Mouse (Mus musculus): ENCODE data around the gene Ehbp1l1. TPM values are rescaled to one million over a fixed set of nuclear protein-coding genes. Genes with fewer than 3 reads are reported as not detected.

Gene Ehbp1l1
- 6.8 and 7.4 TPM in 2 replicates for polyA plus RNA-seq (2014; fragmentation: Nextera tagmentation; extraction: Ambion mirVana)

DNA sequence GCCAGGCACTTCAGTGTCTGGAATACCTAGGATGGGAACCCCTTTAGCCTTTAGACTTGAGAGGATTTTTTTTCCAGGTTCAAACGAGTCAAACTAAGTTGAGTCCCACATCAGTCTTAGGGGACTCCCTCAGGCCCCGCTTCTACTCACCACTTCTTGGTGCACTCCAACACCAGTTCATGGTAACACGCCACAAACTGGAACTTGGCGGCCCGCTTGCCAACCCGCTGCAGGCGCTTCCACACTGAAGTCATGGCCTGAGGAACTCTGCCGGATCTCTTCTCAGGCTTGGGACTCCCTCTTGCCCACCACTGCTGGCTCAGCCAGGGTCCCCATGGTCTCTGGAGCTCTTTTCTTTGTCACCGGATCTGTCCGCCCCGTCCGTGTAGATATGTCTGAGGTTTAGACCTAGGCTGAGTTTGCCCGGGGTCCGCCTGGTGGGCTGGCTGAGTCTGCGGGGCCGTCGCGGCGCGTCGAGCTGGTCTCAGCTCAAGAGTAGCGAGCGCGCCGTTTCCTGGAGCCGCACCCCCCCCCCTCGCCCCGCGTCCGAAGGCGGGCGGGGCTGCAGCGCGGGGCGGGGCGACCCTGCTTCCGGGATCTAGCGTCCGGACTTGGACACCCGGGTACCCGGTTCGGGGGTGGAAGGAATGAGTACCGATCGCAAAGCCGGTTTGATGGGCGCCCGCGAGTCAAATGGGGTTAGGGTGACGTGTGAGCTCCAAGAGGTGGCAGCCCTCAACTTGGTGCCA, at the start of gene Ehbp1l1:
Gene Ehbp1l1, minus strand, starts transcription at position 551 of the 749 bp plus-strand sequence.
- Histone ChIP-seq H3K4me1 (replicated peaks; ENCODE audit: control insufficient read depth, insufficient read depth, low read length) (peaks cover 26% of the 10 kb centered on the region; the same call in 1 of the 2 replicates), H3K9ac (ENCODE audit: low read length) (peak within 1 kb of the TSS; percentile 47), H3K27ac (ENCODE audit: low read depth, low read length) (no peak within 1 kb of the TSS), H3K27me3 (ENCODE audit: control insufficient read depth, insufficient read depth, low read length) (no peaks in the 10 kb centered on the region), H3K36me3 (ENCODE audit: control insufficient read depth, insufficient read depth, low read length) (no peaks in the 10 kb centered on the region; the same call in 1 of the 2 replicates), H3K4me3 (ENCODE audit: low read depth, low read length) (peak within 1 kb of the TSS; percentile 96), H3K4me2 (ENCODE audit: low read depth, low read length, severe bottlenecking) (peak within 1 kb of the TSS; percentile 91), H3K9me3 (ENCODE audit: control insufficient read depth, low read length) (no peaks in the 10 kb centered on the region)
- 17% methylated on average over 38 of the region's 49 CpGs for WGBS
- DNase-seq (ENCODE audit: low spot score), result peak; percentile 79
- ATAC-seq (replicated peaks; ENCODE audit: low FRiP score), result no peak

DNA sequence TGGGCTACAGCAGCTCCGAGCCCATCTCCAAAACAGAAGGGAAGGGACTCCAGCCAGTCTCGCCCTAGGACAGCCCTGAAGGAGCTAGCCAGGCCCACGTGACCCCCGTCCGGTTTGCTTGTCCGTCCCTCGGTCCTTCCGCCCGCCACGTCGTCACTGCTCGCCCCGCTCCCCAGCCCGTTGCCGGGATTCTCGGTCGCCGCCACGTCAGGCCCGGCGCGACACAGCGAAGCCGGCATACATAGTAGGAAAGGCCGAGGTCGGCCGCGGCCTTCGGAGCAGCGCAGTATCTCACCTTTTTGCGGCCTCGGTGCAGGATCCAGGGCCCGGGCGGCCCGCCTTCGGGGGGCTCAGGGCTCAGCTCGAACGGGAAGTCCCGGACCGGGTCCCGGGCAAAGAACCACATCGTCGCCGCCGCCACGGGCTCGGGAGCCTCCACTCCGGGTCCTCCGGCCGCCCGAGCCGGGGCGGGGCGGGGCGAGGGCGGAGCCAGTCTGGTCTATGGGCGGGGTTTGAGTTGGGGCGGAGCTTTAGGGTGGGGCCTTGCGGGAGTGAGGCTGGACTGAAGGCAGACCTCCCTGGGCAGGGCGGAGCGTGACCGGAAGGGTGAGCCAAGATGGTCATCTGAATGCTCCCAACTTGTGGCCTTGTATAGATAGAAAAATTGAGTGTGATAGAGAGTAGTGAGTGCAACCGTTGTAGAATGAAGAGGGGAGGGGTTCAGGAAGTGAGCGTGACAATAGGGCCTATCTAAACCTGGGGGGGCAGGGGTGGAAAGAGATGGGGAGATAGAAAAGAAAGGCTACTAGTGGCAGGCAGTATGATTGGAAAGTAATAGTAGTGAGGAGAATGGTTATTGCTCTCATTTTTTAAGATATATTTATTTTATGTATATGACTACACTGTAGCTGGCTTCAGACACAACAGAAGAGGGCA, 45.1 kb upstream of the Ehbp1l1 start, which contains the start of gene Scyl1:
Gene Scyl1, minus strand, starts transcription at position 495 of the 936 bp plus-strand sequence.
- Histone ChIP-seq H3K4me2 (ENCODE audit: low read depth, low read length, severe bottlenecking) (peak within 1 kb of the TSS; percentile 73), H3K9me3 (ENCODE audit: control insufficient read depth, low read length) (no peaks in the 10 kb centered on the region), H3K9ac (ENCODE audit: low read length) (peak within 1 kb of the TSS; percentile 78), H3K36me3 (ENCODE audit: control insufficient read depth, insufficient read depth, low read length) (no peaks in the 10 kb centered on the region), H3K4me1 (replicated peaks; ENCODE audit: control insufficient read depth, insufficient read depth, low read length) (peaks cover 5% of the 10 kb centered on the region), H3K4me3 (ENCODE audit: low read depth, low read length) (peak within 1 kb of the TSS; percentile 62), H3K27ac (ENCODE audit: low read depth, low read length) (peak within 1 kb of the TSS; percentile 28; the same call in 1 of the 2 replicates), H3K27me3 (ENCODE audit: control insufficient read depth, insufficient read depth, low read length) (no peaks in the 10 kb centered on the region)
- ATAC-seq (replicated peaks; ENCODE audit: low FRiP score) (peak; percentile 96), DNase-seq (ENCODE audit: low spot score) (peak; percentile 96)
- WGBS, result 1% methylated on average over 64 of the region's 64 CpGs

DNA sequence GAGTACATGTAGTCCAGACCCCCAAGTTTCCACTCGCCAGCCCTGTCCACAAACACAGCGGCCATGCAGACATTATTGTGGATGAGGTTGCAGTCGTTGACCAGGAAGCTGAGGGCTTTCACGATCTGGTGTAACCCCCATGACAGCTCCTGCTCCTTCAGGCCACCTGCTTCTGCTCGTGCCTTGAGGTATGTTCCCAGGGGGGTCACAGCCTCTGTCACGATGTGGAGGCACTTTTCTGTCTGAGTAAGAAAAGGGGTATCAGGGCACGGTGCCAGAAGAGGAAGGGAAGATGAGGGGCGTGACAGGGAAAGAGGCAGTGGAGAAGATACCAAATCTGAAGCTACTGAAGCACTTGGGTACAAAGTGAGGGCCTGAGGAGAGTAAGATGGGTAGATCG, 44.2 kb upstream of the Ehbp1l1 start:
- peak overlapping the region; percentile 78 for H3K9ac ChIP-seq (ENCODE audit: low read length)
- H3K27ac ChIP-seq (ENCODE audit: low read depth, low read length), result no peak overlapping the region
- no peak for DNase-seq (ENCODE audit: low spot score)
- peak overlapping the region; percentile 73 for H3K4me2 ChIP-seq (ENCODE audit: low read depth, low read length, severe bottlenecking)
- no peaks in the 10 kb centered on the region for H3K36me3 ChIP-seq (ENCODE audit: control insufficient read depth, insufficient read depth, low read length)
- peaks cover 5% of the 10 kb centered on the region for H3K4me1 ChIP-seq (replicated peaks; ENCODE audit: control insufficient read depth, insufficient read depth, low read length)
- H3K9me3 ChIP-seq (ENCODE audit: control insufficient read depth, low read length), result no peaks in the 10 kb centered on the region
- no peak for ATAC-seq (replicated peaks; ENCODE audit: low FRiP score)
- no peaks in the 10 kb centered on the region for H3K27me3 ChIP-seq (ENCODE audit: control insufficient read depth, insufficient read depth, low read length)
- WGBS, result 52% methylated on average over 9 of the region's 9 CpGs
- H3K4me3 ChIP-seq (ENCODE audit: low read depth, low read length), result peak overlapping the region; percentile 62

DNA sequence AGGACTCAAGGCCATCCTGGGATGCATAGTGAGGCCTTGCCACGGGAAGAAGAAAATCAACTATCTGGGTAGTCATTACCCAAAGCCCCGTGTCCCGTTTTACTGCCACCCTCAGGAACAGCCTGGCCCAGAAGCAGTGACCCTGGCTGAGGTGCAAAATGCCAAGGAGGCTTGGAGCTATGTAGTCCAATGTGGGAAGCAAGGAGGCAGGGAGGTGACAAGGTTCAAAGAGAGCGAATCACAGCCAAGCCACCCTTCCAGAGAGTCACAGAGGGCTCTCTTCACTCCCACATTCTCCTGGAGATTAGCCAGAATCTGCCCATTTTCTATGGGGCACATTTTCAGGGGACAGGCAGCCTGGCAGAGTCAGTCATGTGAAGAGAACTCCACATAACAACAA, 41.2 kb upstream of the Ehbp1l1 start:
- DNase-seq (ENCODE audit: low spot score) (no peak), ATAC-seq (replicated peaks; ENCODE audit: low FRiP score) (no peak)
- no peaks in the 10 kb centered on the region for H3K27me3 ChIP-seq (ENCODE audit: control insufficient read depth, insufficient read depth, low read length)
- H3K4me3 ChIP-seq (ENCODE audit: low read depth, low read length), result no peak overlapping the region
- no peaks in the 10 kb centered on the region for H3K9me3 ChIP-seq (ENCODE audit: control insufficient read depth, low read length)
- WGBS, result 87% methylated on average over 4 of the region's 4 CpGs
- no peaks in the 10 kb centered on the region; the same call in 1 of the 2 replicates for H3K36me3 ChIP-seq (ENCODE audit: control insufficient read depth, insufficient read depth, low read length)
- H3K4me2 ChIP-seq (ENCODE audit: low read depth, low read length, severe bottlenecking), result no peak overlapping the region
- H3K9ac ChIP-seq (ENCODE audit: low read length), result no peak overlapping the region
- H3K27ac ChIP-seq (ENCODE audit: low read depth, low read length), result no peak overlapping the region
- H3K4me1 ChIP-seq (replicated peaks; ENCODE audit: control insufficient read depth, insufficient read depth, low read length), result peaks cover 5% of the 10 kb centered on the region

DNA sequence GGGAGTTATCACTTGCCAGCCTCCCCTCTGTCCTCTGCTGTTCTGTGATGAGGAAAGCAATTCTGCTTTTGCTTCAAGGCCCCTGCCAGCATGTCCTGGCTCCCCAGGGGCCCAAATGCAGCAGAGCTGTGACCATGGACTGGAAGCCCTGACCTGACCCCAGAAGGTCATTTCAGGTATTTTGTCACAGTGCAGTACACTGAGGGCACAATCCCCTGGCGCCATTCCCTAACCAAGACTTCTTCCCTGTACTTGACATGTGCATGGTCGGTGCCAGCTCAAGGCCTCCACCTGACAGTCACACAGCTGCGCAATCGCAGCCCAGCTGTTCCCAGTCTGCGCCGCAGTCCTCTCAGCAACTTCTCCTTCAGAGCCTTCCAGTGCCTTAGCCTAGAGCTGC, 37.0 kb upstream of the Ehbp1l1 start:
- H3K9ac ChIP-seq (ENCODE audit: low read length), result no peak overlapping the region
- WGBS, result 93% methylated on average over 6 of the region's 6 CpGs
- DNase-seq (ENCODE audit: low spot score) (no peak), ATAC-seq (replicated peaks; ENCODE audit: low FRiP score) (no peak)
- no peak overlapping the region for H3K27ac ChIP-seq (ENCODE audit: low read depth, low read length)
- peaks cover 2% of the 10 kb centered on the region; the same call in 1 of the 2 replicates for H3K36me3 ChIP-seq (ENCODE audit: control insufficient read depth, insufficient read depth, low read length)
- no peaks in the 10 kb centered on the region; the same call in 1 of the 2 replicates for H3K27me3 ChIP-seq (ENCODE audit: control insufficient read depth, insufficient read depth, low read length)
- H3K4me2 ChIP-seq (ENCODE audit: low read depth, low read length, severe bottlenecking), result no peak overlapping the region
- no peaks in the 10 kb centered on the region for H3K9me3 ChIP-seq (ENCODE audit: control insufficient read depth, low read length)
- no peaks in the 10 kb centered on the region for H3K4me1 ChIP-seq (replicated peaks; ENCODE audit: control insufficient read depth, insufficient read depth, low read length)
- no peak overlapping the region for H3K4me3 ChIP-seq (ENCODE audit: low read depth, low read length)

DNA sequence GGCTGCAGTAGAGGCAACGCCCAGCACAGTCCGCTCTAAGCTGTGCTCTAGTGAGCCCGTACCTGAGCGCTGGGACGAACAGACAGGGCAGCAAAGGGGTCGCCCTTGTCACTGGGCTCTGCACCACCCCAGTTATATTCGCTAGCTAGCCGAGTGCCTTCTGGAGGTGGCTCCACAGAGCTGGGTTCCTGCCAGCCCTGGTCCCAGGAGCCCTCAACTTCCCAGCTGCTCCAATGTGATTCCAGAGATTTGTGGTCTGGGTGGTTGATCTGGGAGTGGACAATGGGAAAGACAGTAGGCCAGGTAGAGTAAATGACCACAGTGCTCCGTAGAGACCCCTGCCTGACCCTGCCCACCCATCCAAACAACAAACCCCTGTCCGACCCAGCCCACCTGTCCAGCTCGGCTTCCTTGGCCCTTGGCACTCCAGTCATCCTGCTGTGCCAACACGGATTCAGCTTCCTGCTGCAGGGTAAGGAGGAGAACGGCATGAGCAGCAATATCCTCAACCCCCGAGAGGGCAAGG, 32.8 kb upstream of the Ehbp1l1 start:
- H3K9ac ChIP-seq (ENCODE audit: low read length), result no peak overlapping the region
- H3K4me1 ChIP-seq (replicated peaks; ENCODE audit: control insufficient read depth, insufficient read depth, low read length), result peaks cover 8% of the 10 kb centered on the region
- H3K9me3 ChIP-seq (ENCODE audit: control insufficient read depth, low read length), result no peaks in the 10 kb centered on the region
- H3K27ac ChIP-seq (ENCODE audit: low read depth, low read length), result no peak overlapping the region
- no peak overlapping the region for H3K4me3 ChIP-seq (ENCODE audit: low read depth, low read length)
- H3K4me2 ChIP-seq (ENCODE audit: low read depth, low read length, severe bottlenecking), result no peak overlapping the region
- H3K36me3 ChIP-seq (ENCODE audit: control insufficient read depth, insufficient read depth, low read length), result peaks cover 2% of the 10 kb centered on the region; the same call in 1 of the 2 replicates
- ATAC-seq (replicated peaks; ENCODE audit: low FRiP score), result no peak
- peaks cover 16% of the 10 kb centered on the region for H3K27me3 ChIP-seq (ENCODE audit: control insufficient read depth, insufficient read depth, low read length)
- DNase-seq (ENCODE audit: low spot score), result no peak
- WGBS, result 92% methylated on average over 14 of the region's 14 CpGs

DNA sequence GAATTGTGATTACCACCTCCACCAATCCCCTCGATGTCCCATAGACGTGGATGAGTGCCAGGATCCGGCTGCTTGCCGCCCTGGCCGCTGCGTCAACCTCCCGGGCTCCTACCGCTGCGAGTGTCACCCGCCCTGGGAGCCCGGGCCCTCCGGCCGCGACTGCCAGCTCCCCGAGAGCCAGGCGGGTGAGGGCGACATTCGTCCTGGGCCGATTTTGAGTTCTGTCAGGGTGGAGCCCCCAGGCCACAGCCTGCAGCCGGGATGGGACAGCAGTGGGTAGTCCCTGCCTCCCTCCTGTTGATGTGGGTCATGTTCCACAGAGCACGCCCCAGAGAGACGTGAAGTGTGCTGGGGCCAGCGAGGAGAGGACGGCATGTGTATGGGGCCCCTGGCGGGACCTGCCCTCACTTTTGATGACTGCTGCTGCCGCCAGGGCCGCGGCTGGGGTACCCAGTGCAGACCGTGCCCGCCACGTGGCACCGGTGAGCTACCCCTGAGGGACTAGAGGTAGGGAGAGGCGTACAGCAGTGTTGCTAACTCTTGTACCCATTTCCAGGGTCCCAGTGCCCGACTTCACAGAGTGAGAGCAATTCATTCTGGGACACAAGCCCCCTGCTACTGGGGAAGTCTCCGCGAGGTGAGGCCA, 31.0 kb upstream of the Ehbp1l1 start:
- Histone ChIP-seq H3K27me3 (ENCODE audit: control insufficient read depth, insufficient read depth, low read length) (peaks cover 21% of the 10 kb centered on the region), H3K4me1 (replicated peaks; ENCODE audit: control insufficient read depth, insufficient read depth, low read length) (peaks cover 8% of the 10 kb centered on the region), H3K4me2 (ENCODE audit: low read depth, low read length, severe bottlenecking) (peak overlapping the region; percentile 42), H3K4me3 (ENCODE audit: low read depth, low read length) (peak overlapping the region; percentile 14; the same call in 1 of the 2 replicates), H3K9me3 (ENCODE audit: control insufficient read depth, low read length) (no peaks in the 10 kb centered on the region), H3K27ac (ENCODE audit: low read depth, low read length) (no peak overlapping the region), H3K9ac (ENCODE audit: low read length) (peak overlapping the region; percentile 44), H3K36me3 (ENCODE audit: control insufficient read depth, insufficient read depth, low read length) (peaks cover 2% of the 10 kb centered on the region; the same call in 1 of the 2 replicates)
- 14% methylated on average over 36 of the region's 36 CpGs for WGBS
- DNase-seq (ENCODE audit: low spot score), result no peak
- ATAC-seq (replicated peaks; ENCODE audit: low FRiP score), result peak; percentile 18; the same call in 1 of the 2 replicates
